Mouse (Mus musculus): Measurements from ENCODE around the gene Ppara.

The Ppara gene

GRCm38 (mm10) chr15:85728224-85728623 is 6.6 kb upstream of the Ppara start:
- DNase-seq (ENCODE audit: low spot score in 2 of 2), result no peak

GRCm38 (mm10) chr15:85729256-85729655 is 5.5 kb upstream of the Ppara start:
- DNase-seq (ENCODE audit: low spot score in 2 of 2), result no peak

- DNase-seq (ENCODE audit: low spot score in 2 of 2), result no peak
Measured at GRCm38 (mm10) chr15:85730027-85730426, 4.8 kb upstream of the Ppara start.

GRCm38 (mm10) chr15:85731885-85732603 is 2.7 kb upstream of the Ppara start:
- DNase-seq (ENCODE audit: low spot score in 2 of 2), result no peak

- no peak for DNase-seq (ENCODE audit: low spot score in 2 of 2)
Measured at GRCm38 (mm10) chr15:85732604-85732968, 2.2 kb upstream of the Ppara start.

- DNase-seq (ENCODE audit: low spot score in 2 of 2), result no peak
Measured at GRCm38 (mm10) chr15:85733686-85734085, 1.1 kb upstream of the Ppara start.

- DNase-seq (ENCODE audit: low spot score in 2 of 2), result no peak
Measured at GRCm38 (mm10) chr15:85734148-85734547, 635 bp upstream of the Ppara start.

GRCm38 (mm10) chr15:85735063-85735835 is 466 bp downstream of the Ppara start:
- DNase-seq (ENCODE audit: low spot score in 2 of 2), result peak; percentile 79 to 86

GRCm38 (mm10) chr15:85735836-85736190 is 1.0 kb downstream of the Ppara start:
- DNase-seq (ENCODE audit: low spot score in 2 of 2), result no peak

- DNase-seq (ENCODE audit: low spot score in 2 of 2), result no peak
Measured at GRCm38 (mm10) chr15:85736506-85736905, 1.7 kb downstream of the Ppara start.

GRCm38 (mm10) chr15:85738416-85738815 is 3.6 kb downstream of the Ppara start:
- DNase-seq (ENCODE audit: low spot score in 2 of 2), result no peak

- no peak for DNase-seq (ENCODE audit: low spot score in 2 of 2)
Measured at GRCm38 (mm10) chr15:85738939-85739338, 4.2 kb downstream of the Ppara start.

- DNase-seq (ENCODE audit: low spot score in 2 of 2), result no peak
Measured at GRCm38 (mm10) chr15:85742608-85743007, 7.8 kb downstream of the Ppara start.

GRCm38 (mm10) chr15:85743946-85744345 is 9.2 kb downstream of the Ppara start:
- DNase-seq (ENCODE audit: low spot score in 2 of 2), result no peak

GRCm38 (mm10) chr15:85746178-85746577 is 11.4 kb downstream of the Ppara start:
- no peak for DNase-seq (ENCODE audit: low spot score in 2 of 2)

GRCm38 (mm10) chr15:85746671-85747070 is 11.9 kb downstream of the Ppara start:
- DNase-seq (ENCODE audit: low spot score in 2 of 2), result no peak

- no peak for DNase-seq (ENCODE audit: low spot score in 2 of 2)
Measured at GRCm38 (mm10) chr15:85747951-85748350, 13.2 kb downstream of the Ppara start.

GRCm38 (mm10) chr15:85748466-85748865 is 13.7 kb downstream of the Ppara start:
- DNase-seq (ENCODE audit: low spot score in 2 of 2), result no peak

- no peak for DNase-seq (ENCODE audit: low spot score in 2 of 2)
Measured at GRCm38 (mm10) chr15:85749141-85749540, 14.4 kb downstream of the Ppara start.

GRCm38 (mm10) chr15:85750115-85750514 is 15.3 kb downstream of the Ppara start:
- no peak for DNase-seq (ENCODE audit: low spot score in 2 of 2)

- DNase-seq (ENCODE audit: low spot score in 2 of 2), result no peak
Measured at GRCm38 (mm10) chr15:85752655-85753054, 17.9 kb downstream of the Ppara start.

GRCm38 (mm10) chr15:85754033-85754650 is 19.4 kb downstream of the Ppara start:
- no peak for DNase-seq (ENCODE audit: low spot score in 2 of 2)

GRCm38 (mm10) chr15:85755214-85755613 is 20.4 kb downstream of the Ppara start:
- no peak for DNase-seq (ENCODE audit: low spot score in 2 of 2)
